Mouse (Mus musculus) 3T3-L1 (cell line): ENCODE data around the gene AC153137.1.
A peak's percentile ranks its signal among the peaks of the same experiment; 100 is the strongest.
"Not testable (repeated sequence)": the region's sequence is repeated elsewhere in the genome, so short reads cannot be mapped to it uniquely, and the experiment has no call there.

Experiments used
- DNase-seq: peaks from one replicate; pipeline ENCODE4 v3.0.0-alpha.2; 2015; ENCODE audit warnings: low read depth, low spot score

The AC153137.1 gene

GRCm38 (mm10) chr1:30977868-30978267 is at the start of gene AC153137.1:
Gene AC153137.1, minus strand, starts transcription at chr1:30977968.
- DNase-seq: not testable (repeated sequence)

- peak; percentile 14 for DNase-seq
These were observed 45.4 kb upstream of the AC153137.1 start for GRCm38 (mm10) chr1:31023173-31023572.

DNA sequence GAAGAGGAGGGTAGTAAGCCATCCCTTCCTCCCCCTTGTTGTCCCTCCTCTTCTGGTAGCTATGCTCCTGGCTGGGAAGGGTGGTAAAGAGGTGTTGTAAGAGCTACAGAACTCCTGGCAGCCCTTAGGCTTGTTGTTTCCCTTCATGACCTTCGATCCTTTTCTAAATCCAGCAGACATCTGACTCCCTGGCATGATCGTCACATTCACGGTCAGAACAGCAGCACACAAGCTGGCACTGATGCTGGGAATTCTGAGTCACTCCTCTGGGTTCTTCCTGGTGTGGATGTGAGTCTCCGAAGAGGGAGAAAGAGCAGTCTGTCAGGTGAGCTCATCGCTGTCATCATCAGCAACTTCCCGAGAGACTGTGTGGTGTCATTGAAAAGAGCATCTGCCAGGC is 41.5 kb upstream of the AC153137.1 start:
- peak; percentile 97 for DNase-seq

- DNase-seq: no peak
These were observed 39.6 kb upstream of the AC153137.1 start for GRCm38 (mm10) chr1:31017377-31017776.

DNA sequence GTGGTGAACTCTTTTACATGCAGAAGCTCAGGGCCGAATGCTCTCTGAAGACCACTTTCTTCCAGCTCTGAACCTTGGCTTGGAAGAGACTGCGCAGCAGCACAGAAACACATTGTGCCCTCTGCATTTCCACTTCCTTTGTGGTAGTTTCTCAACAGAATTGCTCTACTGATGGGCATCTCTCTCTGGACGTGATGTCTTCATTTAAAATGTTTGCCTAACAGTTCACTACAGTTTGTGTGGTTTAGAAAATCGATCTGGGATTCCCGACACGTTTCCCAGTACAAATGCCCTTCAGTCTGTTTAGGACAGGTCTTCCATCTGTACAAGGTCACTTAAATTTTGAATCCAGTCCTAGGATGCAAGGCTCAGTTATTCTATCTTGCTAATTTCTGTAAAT is 38.3 kb upstream of the AC153137.1 start:
- no peak for DNase-seq

DNA sequence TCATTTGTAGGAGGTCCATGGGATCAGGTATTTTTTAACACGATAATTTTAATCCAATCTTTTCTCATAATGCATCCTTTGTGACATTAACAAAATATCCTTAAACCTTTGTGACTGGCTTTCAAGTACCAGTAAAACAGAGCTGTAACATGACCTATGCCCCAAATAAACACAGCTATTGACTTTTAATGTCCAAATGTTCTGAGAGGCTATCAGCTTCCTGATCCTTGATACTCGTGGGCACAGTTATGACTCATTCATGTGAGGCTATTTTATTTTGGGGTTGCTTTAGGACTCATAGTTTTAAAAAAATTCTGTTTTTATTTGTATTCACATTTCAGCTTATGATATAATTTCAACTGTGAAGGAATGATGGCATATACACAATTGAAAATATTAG is 37.5 kb upstream of the AC153137.1 start:
- DNase-seq: no peak

DNA sequence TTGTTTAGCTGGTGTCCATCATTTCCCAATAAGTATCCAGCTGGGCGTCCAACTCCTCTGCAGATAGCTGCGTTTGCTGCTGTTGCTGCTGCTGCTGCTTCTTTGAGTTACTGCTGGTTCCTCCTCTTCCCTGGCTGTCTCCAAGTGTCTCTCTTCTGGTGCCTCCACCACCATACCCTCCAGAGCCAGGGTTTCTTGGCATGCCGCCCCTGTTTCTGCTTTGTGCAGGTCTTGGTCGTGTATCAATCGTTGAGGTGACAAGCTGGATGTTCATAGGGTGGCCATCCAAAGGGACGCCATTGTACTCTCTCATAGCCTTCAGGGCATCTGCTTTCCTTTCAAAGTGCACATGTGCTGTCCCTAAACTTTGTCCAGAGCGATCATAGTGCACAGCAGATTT is 529 bp downstream of the AC153137.1 start:
- not testable (repeated sequence) for DNase-seq

DNA sequence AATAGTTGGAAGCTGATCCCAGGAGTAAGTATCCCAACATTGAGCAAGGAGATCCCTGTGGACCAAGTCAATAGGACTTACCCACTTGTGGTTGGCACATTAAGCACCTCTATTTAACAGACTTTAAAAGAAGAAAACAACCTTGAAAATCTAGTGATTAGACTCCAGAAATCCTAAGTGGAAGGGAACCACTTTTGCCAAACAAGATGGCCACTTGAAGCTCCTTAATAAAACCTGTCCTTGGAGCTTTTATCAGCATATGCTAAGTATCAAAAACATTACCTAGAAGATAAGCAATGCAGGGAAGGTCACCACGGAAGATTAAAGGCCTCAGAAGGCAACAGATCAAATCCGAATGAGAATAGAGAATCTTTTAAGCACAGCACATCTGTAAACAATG is 26.0 kb downstream of the AC153137.1 start:
- DNase-seq: no peak

- DNase-seq: no peak
These were observed 27.3 kb downstream of the AC153137.1 start for GRCm38 (mm10) chr1:30950456-30950835.

GRCm38 (mm10) chr1:30949710-30950455 is 27.9 kb downstream of the AC153137.1 start:
- peak; percentile 95 for DNase-seq

GRCm38 (mm10) chr1:30948950-30949639 is 28.7 kb downstream of the AC153137.1 start:
- DNase-seq: peak; percentile 48

GRCm38 (mm10) chr1:30948361-30948949 is 29.3 kb downstream of the AC153137.1 start:
- peak; percentile 76 for DNase-seq

DNA sequence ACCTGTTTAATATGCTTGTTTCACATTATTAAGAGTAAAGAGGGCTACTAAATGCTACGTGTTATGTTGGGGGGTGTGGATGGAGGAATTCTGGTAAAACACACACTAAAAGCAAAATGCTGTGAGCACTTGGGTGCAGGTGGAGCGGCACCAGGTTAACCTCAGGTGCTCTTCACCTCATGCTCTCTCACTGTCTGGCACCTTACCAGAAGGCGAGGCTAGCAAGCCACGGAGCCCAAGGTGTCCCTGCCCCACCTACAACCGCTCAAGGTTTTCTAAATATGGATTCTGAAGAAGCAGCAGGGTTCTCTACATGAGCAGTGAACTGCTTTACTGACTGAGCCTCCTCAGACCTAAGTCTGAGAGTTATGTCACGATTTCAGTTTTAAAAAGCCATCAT is 32.6 kb downstream of the AC153137.1 start:
- DNase-seq: no peak

- peak; percentile 36 for DNase-seq
These were observed 37.2 kb downstream of the AC153137.1 start for GRCm38 (mm10) chr1:30940571-30940970.

GRCm38 (mm10) chr1:30938392-30938791 is 39.4 kb downstream of the AC153137.1 start:
- DNase-seq: no peak

DNA sequence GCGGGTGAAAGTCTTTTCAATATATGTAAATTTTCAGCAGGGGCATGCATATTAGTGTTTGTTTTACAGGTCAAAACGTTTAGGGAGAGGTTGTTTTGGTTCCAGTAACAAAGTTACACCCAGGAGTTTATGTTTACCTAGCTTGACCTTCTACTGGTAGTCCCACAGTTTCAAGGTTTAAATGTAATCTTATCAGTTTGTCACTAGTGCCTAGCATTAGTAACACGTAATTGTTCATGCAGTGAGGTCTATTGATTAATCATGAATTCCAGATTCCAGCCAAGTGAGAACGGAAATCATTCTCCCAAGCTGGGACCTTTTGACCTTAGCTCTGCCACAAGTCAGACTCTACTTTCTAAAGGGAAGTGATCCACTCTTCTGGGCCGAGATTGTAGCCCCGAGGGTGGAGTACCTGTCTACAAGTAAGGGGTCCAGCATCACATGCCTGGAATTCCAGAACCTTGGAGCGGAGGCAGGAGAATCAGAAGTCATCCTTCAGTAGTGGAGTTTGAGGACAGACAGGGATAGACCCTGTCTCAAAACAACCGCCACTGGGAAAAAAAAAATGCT is 40.3 kb downstream of the AC153137.1 start:
- DNase-seq: no peak

DNA sequence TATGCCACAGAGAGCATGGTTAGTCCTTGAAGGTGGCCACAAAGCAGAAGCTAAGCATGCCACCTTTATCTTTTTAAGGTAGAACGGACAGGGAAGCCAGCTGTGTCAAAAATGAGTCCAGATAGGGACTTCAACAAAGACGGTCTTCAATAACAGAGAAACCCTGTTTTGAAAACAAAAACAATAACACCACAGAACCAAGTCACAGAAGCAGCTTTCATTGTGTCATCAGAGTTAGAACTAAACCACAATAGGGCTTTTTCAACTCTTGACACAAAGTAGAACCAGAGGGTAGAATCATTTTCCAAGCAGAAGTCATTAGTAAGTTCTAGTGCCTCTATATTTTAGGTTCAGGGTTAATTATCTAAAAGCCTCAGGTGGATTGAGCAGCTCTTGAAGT is 41.3 kb downstream of the AC153137.1 start:
- no peak for DNase-seq

DNA sequence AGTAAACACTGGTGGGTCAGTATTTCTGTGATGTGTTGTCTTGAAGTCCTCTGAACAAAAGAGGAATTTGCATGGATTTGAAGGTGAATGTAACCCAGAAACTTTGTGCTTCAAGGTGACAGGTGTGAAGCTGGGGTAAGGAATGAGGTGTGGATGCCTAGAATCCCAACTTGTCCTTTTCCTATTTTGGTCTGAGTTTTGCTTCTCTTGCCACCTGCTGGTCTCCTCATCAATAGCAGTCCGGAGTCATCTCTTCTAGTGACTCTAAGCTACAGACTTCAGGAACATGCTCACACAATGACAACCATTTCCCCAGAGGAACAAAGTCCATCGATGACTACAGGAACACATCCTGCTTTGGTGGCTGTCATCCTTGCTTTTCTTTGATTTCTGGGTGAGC is 46.9 kb downstream of the AC153137.1 start:
- peak; percentile 28 for DNase-seq

- no peak for DNase-seq
These were observed 47.6 kb downstream of the AC153137.1 start for GRCm38 (mm10) chr1:30930194-30930593.
